Mouse (Mus musculus) adrenal gland, adult 18-20 months (tissue): ENCODE results near the gene Lrrc20. TPM values are rescaled to one million over a fixed set of nuclear protein-coding genes. Genes with fewer than 3 reads are reported as not detected.
"Not testable (repeated sequence)": the region's sequence is repeated elsewhere in the genome, so short reads cannot be mapped to it uniquely, and the experiment has no call there.

Experiments used
- DNase-seq, 2 experiments: peaks; one replicate each; pipeline ENCODE4 v3.0.0; 2021 to 2022; ENCODE audit warnings: low spot score in 2 of 2
- long read RNA-seq, 2 experiments: library from polyadenylated mRNA; stranded (forward); transcript quantifications; one replicate each; pipeline ENCODE4 v2.0.0; 2021
- total RNA-seq, 2 experiments: library from RNA; stranded (reverse); gene quantifications; 1 replicate in 1 of 2; 2 replicates in 1 of 2; pipeline ENCODE4 v1.2.3; 2021

Gene Lrrc20
- total RNA-seq = 10 to 100 TPM in 1 of 2 experiments, 1 to 10 TPM in 1; 7.4 to 15.9 TPM
- long read RNA-seq, experiment 1, partial matches to known transcripts = 0 of 7 reads
- long read RNA-seq, experiment 1, other reads (novel, unspliced or antisense) = 3 of 7 reads
- long read RNA-seq, experiment 2, transcript Lrrc20-201 (5 exons, 3,216 nt) = major isoform, 12 of 21 reads
- long read RNA-seq, experiment 2, partial matches to known transcripts = 5 of 21 reads
- long read RNA-seq, experiment 2, other reads (novel, unspliced or antisense) = 4 of 21 reads

GRCm38 (mm10) chr10:61475594-61476439, at the start of gene Lrrc20:
Lrrc20 (plus strand) TSS chr10:61475801.
- DNase-seq = peak; percentile 87 to 89

GRCm38 (mm10) chr10:61426251-61426757, 49.3 kb upstream of the Lrrc20 start:
- DNase-seq = no peak

- DNase-seq = no peak
These were observed 47.6 kb upstream of the Lrrc20 start for GRCm38 (mm10) chr10:61427951-61428350.

- DNase-seq = no peak
These were observed 47.2 kb upstream of the Lrrc20 start for GRCm38 (mm10) chr10:61428416-61428815.

GRCm38 (mm10) chr10:61429043-61429442, 46.6 kb upstream of the Lrrc20 start:
- DNase-seq = no peak

- no peak for DNase-seq
These were observed 44.2 kb upstream of the Lrrc20 start for GRCm38 (mm10) chr10:61431375-61431774.

- DNase-seq = no peak
These were observed 35.3 kb upstream of the Lrrc20 start for GRCm38 (mm10) chr10:61440202-61440800.

- DNase-seq = no peak
These were observed 32.1 kb upstream of the Lrrc20 start for GRCm38 (mm10) chr10:61443456-61443855.

GRCm38 (mm10) chr10:61443876-61444275, 31.7 kb upstream of the Lrrc20 start:
- no peak for DNase-seq

GRCm38 (mm10) chr10:61445016-61445415, 30.6 kb upstream of the Lrrc20 start:
- no peak for DNase-seq

- DNase-seq = no peak
These were observed 27.8 kb upstream of the Lrrc20 start for GRCm38 (mm10) chr10:61447581-61448353.

- no peak for DNase-seq
These were observed 26.8 kb upstream of the Lrrc20 start for GRCm38 (mm10) chr10:61448834-61449233.

GRCm38 (mm10) chr10:61451463-61451930, 24.1 kb upstream of the Lrrc20 start:
- peak in 1 of 2 experiments; percentile 37 for DNase-seq

GRCm38 (mm10) chr10:61451931-61452617, 23.5 kb upstream of the Lrrc20 start:
- peak; percentile 42 to 43 for DNase-seq

GRCm38 (mm10) chr10:61452645-61453044, 23.0 kb upstream of the Lrrc20 start, which contains the start of gene Eif4ebp2:
Eif4ebp2 (minus strand) TSS chr10:61452661.
- DNase-seq = peak; percentile 99

- not testable (repeated sequence) for DNase-seq
These were observed 22.4 kb upstream of the Lrrc20 start for GRCm38 (mm10) chr10:61453171-61453570.

GRCm38 (mm10) chr10:61457182-61457581, 18.4 kb upstream of the Lrrc20 start:
- DNase-seq = no peak

- no peak for DNase-seq
These were observed 10.6 kb upstream of the Lrrc20 start for GRCm38 (mm10) chr10:61465009-61465408.

GRCm38 (mm10) chr10:61466242-61466641, 9.4 kb upstream of the Lrrc20 start:
- no peak for DNase-seq

- DNase-seq = no peak
These were observed 8.7 kb upstream of the Lrrc20 start for GRCm38 (mm10) chr10:61466873-61467272.
